Comparison of ENCODE assay signal across 14 mouse cellular contexts in genomic region chr7:78918686-78919085, GRCm38 (mm10). TPM values are rescaled to one million over a fixed set of nuclear protein-coding genes. Genes with fewer than 3 reads are reported as not detected.
A peak's percentile ranks its signal among the peaks of the same experiment; 100 is the strongest.
DNase-seq lines count a peak whose midpoint lies in the region; ATAC-seq and TF ChIP-seq lines count a peak whose summit lies in the region.
"Had no signal": no experiment of that assay in that cellular context is flagged by ENCODE, and none has a peak within 500 bp of the region (broad histone marks: within the 10 kb centered on the region; RNA-seq: fewer than 3 reads in every experiment).

No protein-coding gene starts in this region.

- DNase-seq in heart, adult 11 months = peak; percentile 88
- DNase-seq in heart, postnatal 10 days = no peak
- DNase-seq in lung, adult 18-20 months = peak; percentile 32 to 52
- no peak for DNase-seq in lung, postnatal 10 days
- DNase-seq in right cerebral cortex, postnatal 4 days = no peak
- no peak for DNase-seq in gastrocnemius, adult 8-10 months (ENCODE audit: low spot score in 2 of 2)
- DNase-seq: thymus, postnatal 36 days had no signal

- peak; percentile 14 to 23; a peak in 2 of 4 replicates for ATAC-seq in hematopoietic stem cell, adult 5-6 weeks (replicated peaks in 1 of 2; ENCODE audit: insufficient read depth in 1 of 2, low FRiP score in 2 of 2, low TSS enrichment in 1 of 2, low read depth in 1 of 2, poor library complexity in 2 of 2, severe bottlenecking in 2 of 2)
- ATAC-seq: forebrain, embryonic 14.5 days; liver, embryonic 12.5 days; Patski had no signal

- H3K36me3 ChIP-seq in ES-Bruce4 (ENCODE audit: control insufficient read depth, insufficient read depth, low read length, poor library complexity, severe bottlenecking) = no peaks in the 10 kb centered on the region
- H3K36me3 ChIP-seq: limb, embryonic 10.5 days; liver, embryonic 12.5 days had no signal

- no peak overlapping the region for H3K9ac ChIP-seq in ES-Bruce4 (ENCODE audit: low read depth, poor library complexity, severe bottlenecking)
- H3K9ac ChIP-seq: hindbrain, embryonic 14.5 days; liver, embryonic 12.5 days had no signal

- peak; percentile 94 for TF ChIP-seq EP300 in ES-Bruce4 (IDR thresholded peaks at IDR 0.05; ENCODE audit: insufficient read depth, low read depth, low read length)

- H3K27me3 ChIP-seq in ES-Bruce4 (ENCODE audit: control insufficient read depth, insufficient read depth, low read length, poor library complexity, severe bottlenecking) = no peaks in the 10 kb centered on the region
- H3K27me3 ChIP-seq: Patski had no signal

- TF ChIP-seq POLR2A in ES-Bruce4 (IDR thresholded peaks at IDR 0.05; ENCODE audit: insufficient read depth, low read length) = no peak

- no peak overlapping the region for H3K4me3 ChIP-seq in ES-Bruce4 (ENCODE audit: low read depth, low read length)
- H3K4me3 ChIP-seq: limb, embryonic 10.5 days; liver, embryonic 12.5 days had no signal

- H3K27ac ChIP-seq in ES-Bruce4 (ENCODE audit: insufficient read depth, low read length) = no peak overlapping the region
- H3K27ac ChIP-seq: hindbrain, embryonic 14.5 days; limb, embryonic 10.5 days; liver, embryonic 12.5 days had no signal

- TF ChIP-seq CTCF in ES-Bruce4 (IDR thresholded peaks at IDR 0.05; ENCODE audit: low read depth, low read length) = no peak

- H3K9me3 ChIP-seq in ES-Bruce4 (replicated peaks; ENCODE audit: control insufficient read depth, insufficient read depth, low read length, poor library complexity, severe bottlenecking) = no peaks in the 10 kb centered on the region
- H3K9me3 ChIP-seq: limb, embryonic 10.5 days; liver, embryonic 12.5 days had no signal

- peaks cover 4% of the 10 kb centered on the region for H3K4me1 ChIP-seq in ES-Bruce4 (ENCODE audit: control insufficient read depth, insufficient read depth, low read length)

- intact Hi-C loops in heart, postnatal 10 days (cut with DNase I) = no loop called here

RNA-seq across cellular contexts. Expression of gene Isg20, which starts 5.5 kb away (rescaled TPM):
- 1 to 10 TPM; 5.4 to 5.5 TPM for total RNA-seq in heart, postnatal 10 days (2021)
- polyA plus RNA-seq in ES-Bruce4 (2011; ENCODE audit: insufficient read depth, insufficient read length, low read depth, missing spikeins) = 3.5 and 4.8 TPM in 2 replicates
- 10.6 and 28.4 TPM in 2 replicates for total RNA-seq in hematopoietic stem cell, adult 5-6 weeks (2017)
- total RNA-seq in gastrocnemius, adult 8-10 months (2022) = under 1 TPM; 0.56 to 0.83 (median 0.72) TPM

RNA-seq across cellular contexts. Expression of gene Aen, which starts 23.0 kb away (rescaled TPM):
- 10 to 100 TPM; 33.1 to 35.7 TPM for total RNA-seq in heart, postnatal 10 days (2021)
- 117 and 121 TPM in 2 replicates for polyA plus RNA-seq in ES-Bruce4 (2011; ENCODE audit: insufficient read depth, insufficient read length, low read depth, missing spikeins)
- total RNA-seq in hematopoietic stem cell, adult 5-6 weeks (2017) = 29.8 and 33.3 TPM in 2 replicates
- 10 to 100 TPM; 52.4 to 60.0 (median 54.1) TPM for total RNA-seq in gastrocnemius, adult 8-10 months (2022)

Comparison
In these comparisons a context has a peak if more than half of its experiments do, and no peak if none do; other contexts are left out.
1. DNase-seq: peak in heart, adult 11 months (single experiment) and lung, adult 18-20 months (2 of 2); none in heart, postnatal 10 days (0 of 2), lung, postnatal 10 days (single experiment), right cerebral cortex, postnatal 4 days (single experiment) and gastrocnemius, adult 8-10 months (0 of 2).